Mouse (Mus musculus): ENCODE results near the gene Trabd. TPM values are rescaled to one million over a fixed set of nuclear protein-coding genes. Genes with fewer than 3 reads are reported as not detected.

The Trabd gene
- total and polyA plus RNA-seq, 3 experiments = 38.3 to 51.5 (median 48.8) TPM

GRCm38 (mm10) chr15:89106073-89106472 lies 31.1 kb downstream of the Trabd start:
- H3K9ac ChIP-seq (ENCODE audit: low read depth, low read length) = no peak overlapping the region
- H3K4me1 ChIP-seq (ENCODE audit: control insufficient read depth, insufficient read depth, low read length) = no peaks in the 10 kb centered on the region
- no peaks in the 10 kb centered on the region for H3K27me3 ChIP-seq (ENCODE audit: control insufficient read depth, insufficient read depth, low read length)
- DNase-seq = no peak
- no peak overlapping the region for H3K27ac ChIP-seq
- intact Hi-C loops (cut with DNase I) = no loop called here
- H3K4me3 ChIP-seq = no peak overlapping the region
- 88% methylated on average over 13 of the region's 13 CpGs for WGBS
- TF ChIP-seq CTCF (IDR thresholded peaks at IDR 0.05) = no peak
- no peaks in the 10 kb centered on the region for H3K36me3 ChIP-seq (ENCODE audit: control insufficient read depth, insufficient read depth, low read length)
- no peaks in the 10 kb centered on the region for H3K79me2 ChIP-seq (replicated peaks; ENCODE audit: control insufficient read depth, insufficient read depth, low read length)

DNA sequence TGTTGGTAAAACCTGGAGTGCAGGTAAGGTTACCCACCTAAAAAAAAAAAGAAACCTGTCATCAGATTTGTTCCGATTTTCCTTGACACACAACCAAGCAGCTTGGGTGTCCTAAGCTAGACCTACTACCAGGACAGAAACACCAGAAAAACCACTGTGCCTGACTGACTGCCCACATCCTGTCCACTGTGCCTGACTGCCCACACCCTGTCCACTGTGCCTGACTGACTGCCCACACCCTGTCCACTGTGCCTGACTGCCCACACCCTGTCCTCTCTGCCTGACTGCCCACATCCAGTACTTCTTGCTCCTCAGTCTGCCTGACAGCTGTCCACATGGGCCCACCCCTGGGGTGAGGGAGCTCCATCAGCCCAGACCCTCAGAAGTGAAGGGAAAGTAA lies 32.1 kb downstream of the Trabd start:
- no peaks in the 10 kb centered on the region for H3K36me3 ChIP-seq (ENCODE audit: control insufficient read depth, insufficient read depth, low read length)
- H3K4me1 ChIP-seq (ENCODE audit: control insufficient read depth, insufficient read depth, low read length) = no peaks in the 10 kb centered on the region
- no peak for TF ChIP-seq CTCF (IDR thresholded peaks at IDR 0.05)
- no peak for TF ChIP-seq EP300 (IDR thresholded peaks at IDR 0.05; ENCODE audit: insufficient read depth, low read depth, low read length)
- TF ChIP-seq POLR2A (IDR thresholded peaks at IDR 0.05; ENCODE audit: insufficient read depth, low read depth, low read length) = no peak
- intact Hi-C loops (cut with DNase I) = no loop called here
- no peak overlapping the region for H3K27ac ChIP-seq
- H3K9ac ChIP-seq (ENCODE audit: low read depth, low read length) = no peak overlapping the region
- no peak for DNase-seq
- no peaks in the 10 kb centered on the region for H3K79me2 ChIP-seq (replicated peaks; ENCODE audit: control insufficient read depth, insufficient read depth, low read length)
- 76% methylated on average over 1 of the region's 1 CpGs for WGBS
- H3K4me3 ChIP-seq = no peak overlapping the region
- H3K27me3 ChIP-seq (ENCODE audit: control insufficient read depth, insufficient read depth, low read length) = no peaks in the 10 kb centered on the region

GRCm38 (mm10) chr15:89110147-89110546 lies 35.2 kb downstream of the Trabd start:
- intact Hi-C loops (cut with DNase I) = loop anchor here (10.0 kb wide), 1 partner anchor 175 kb away; no protein-coding TSS in a partner anchor

DNA sequence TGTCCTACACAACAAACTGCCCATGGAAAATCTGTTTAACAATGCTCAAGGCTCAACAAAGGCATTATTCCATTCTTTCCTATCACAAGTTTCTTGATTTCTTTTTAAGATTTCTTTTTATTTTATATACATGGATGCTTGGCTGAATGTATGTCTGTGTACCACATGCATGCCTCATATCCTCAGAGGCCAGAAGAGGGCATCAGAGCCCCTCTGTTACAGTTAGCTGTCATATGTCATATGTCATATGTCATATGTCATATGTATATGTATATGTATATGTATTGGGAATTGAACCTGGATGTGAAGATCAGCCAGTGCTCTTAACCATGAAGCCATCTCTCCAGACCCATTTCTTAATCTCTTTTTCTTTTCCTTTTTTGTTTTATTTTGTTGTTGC lies 43.1 kb downstream of the Trabd start:
- no peak overlapping the region for H3K27ac ChIP-seq
- no peak overlapping the region for H3K4me3 ChIP-seq
- H3K79me2 ChIP-seq (replicated peaks; ENCODE audit: control insufficient read depth, insufficient read depth, low read length) = peaks cover 5% of the 10 kb centered on the region; the same call in 1 of the 2 replicates
- peaks cover 5% of the 10 kb centered on the region for H3K4me1 ChIP-seq (ENCODE audit: control insufficient read depth, insufficient read depth, low read length)
- no peak for DNase-seq
- no peak for TF ChIP-seq POLR2A (IDR thresholded peaks at IDR 0.05; ENCODE audit: insufficient read depth, low read depth, low read length)
- peak; percentile 71 for TF ChIP-seq CTCF (IDR thresholded peaks at IDR 0.05)
- H3K27me3 ChIP-seq (ENCODE audit: control insufficient read depth, insufficient read depth, low read length) = no peaks in the 10 kb centered on the region
- no peak overlapping the region for H3K9ac ChIP-seq (ENCODE audit: low read depth, low read length)
- no peaks in the 10 kb centered on the region for H3K36me3 ChIP-seq (ENCODE audit: control insufficient read depth, insufficient read depth, low read length)
- intact Hi-C loops (cut with DNase I) = loop anchor here (10.0 kb wide), 1 partner anchor 183 kb away; no protein-coding TSS in a partner anchor

More at GRCm38 (mm10) chr15:89110147-89110546, 35.2 kb downstream of the Trabd start:
- WGBS = 34% methylated on average over 9 of the region's 9 CpGs
- Histone ChIP-seq H3K27me3 (ENCODE audit: control insufficient read depth, insufficient read depth, low read length) (no peaks in the 10 kb centered on the region), H3K27ac (no peak overlapping the region), H3K36me3 (ENCODE audit: control insufficient read depth, insufficient read depth, low read length) (no peaks in the 10 kb centered on the region), H3K4me1 (ENCODE audit: control insufficient read depth, insufficient read depth, low read length) (no peaks in the 10 kb centered on the region), H3K9ac (ENCODE audit: low read depth, low read length) (no peak overlapping the region), H3K79me2 (replicated peaks; ENCODE audit: control insufficient read depth, insufficient read depth, low read length) (no peaks in the 10 kb centered on the region), H3K4me3 (no peak overlapping the region)
- peak in 1 of 2 experiments; percentile 27 for DNase-seq
- no peak for TF ChIP-seq EP300 (IDR thresholded peaks at IDR 0.05; ENCODE audit: insufficient read depth, low read depth, low read length)
- peak; percentile 63 for TF ChIP-seq CTCF (IDR thresholded peaks at IDR 0.05)
- no peak for TF ChIP-seq POLR2A (IDR thresholded peaks at IDR 0.05; ENCODE audit: insufficient read depth, low read depth, low read length)

DNA sequence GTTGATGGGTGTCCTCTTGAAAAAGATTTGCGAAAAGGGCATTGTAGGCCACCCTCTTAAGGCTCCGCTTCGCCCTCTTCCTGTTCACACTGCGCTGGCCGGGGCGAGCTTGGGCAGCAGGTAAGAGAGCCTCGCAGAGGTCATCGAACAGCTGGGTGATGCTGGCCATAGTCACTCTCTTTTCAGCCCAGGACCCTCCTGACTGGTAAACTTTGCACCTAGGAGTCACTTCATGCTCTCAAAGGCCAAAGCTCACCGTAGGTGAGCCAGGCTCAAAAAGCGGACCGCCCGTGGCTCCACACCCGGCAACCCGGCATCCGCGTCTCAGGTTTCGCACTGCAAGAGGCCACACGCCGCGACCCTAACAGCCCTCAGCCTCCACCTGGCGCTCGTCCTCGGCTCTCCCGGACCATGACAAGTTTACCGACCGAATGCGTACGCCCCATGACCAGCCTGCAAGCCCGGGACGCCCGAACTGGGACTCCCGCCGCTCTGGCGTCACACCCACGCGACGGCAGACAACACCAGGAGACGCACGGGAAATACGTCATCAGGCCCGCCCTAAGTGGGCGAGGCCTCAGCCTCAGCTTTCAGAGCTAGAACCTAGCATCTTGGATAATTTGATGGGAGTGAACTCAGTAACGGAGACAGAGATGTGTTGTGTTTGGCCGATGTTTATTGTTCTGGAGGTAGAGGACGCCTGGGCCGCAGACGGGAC lies 47.9 kb downstream of the Trabd start, which contains the start of gene Tubgcp6:
Tubgcp6 (minus strand) TSS at position 464 of the 718 bp plus-strand sequence.
- under 1% methylated on average over 47 of the region's 47 CpGs for WGBS
- H3K27me3 ChIP-seq (ENCODE audit: control insufficient read depth, insufficient read depth, low read length) = no peaks in the 10 kb centered on the region
- H3K79me2 ChIP-seq (replicated peaks; ENCODE audit: control insufficient read depth, insufficient read depth, low read length) = peaks cover 4% of the 10 kb centered on the region; the same call in 1 of the 2 replicates
- H3K9ac ChIP-seq (ENCODE audit: low read depth, low read length) = peak within 1 kb of the TSS; percentile 79
- intact Hi-C loops (cut with DNase I) = loop anchor here (2.0 to 5.0 kb wide), 2 partner anchors 18 to 34 kb away; partner anchors contain the start of gene Mapk12
- H3K4me3 ChIP-seq = peak within 1 kb of the TSS; percentile 93
- H3K36me3 ChIP-seq (ENCODE audit: control insufficient read depth, insufficient read depth, low read length) = no peaks in the 10 kb centered on the region
- peak within 1 kb of the TSS; percentile 85 for H3K27ac ChIP-seq
- TF ChIP-seq POLR2A (IDR thresholded peaks at IDR 0.05; ENCODE audit: insufficient read depth, low read depth, low read length) (peak; percentile 90), CTCF (IDR thresholded peaks at IDR 0.05) (no peak), EP300 (IDR thresholded peaks at IDR 0.05; ENCODE audit: insufficient read depth, low read depth, low read length) (peak; percentile 66)
- H3K4me1 ChIP-seq (ENCODE audit: control insufficient read depth, insufficient read depth, low read length) = peaks cover 13% of the 10 kb centered on the region
- DNase-seq = peak; percentile 94 to 98

DNA sequence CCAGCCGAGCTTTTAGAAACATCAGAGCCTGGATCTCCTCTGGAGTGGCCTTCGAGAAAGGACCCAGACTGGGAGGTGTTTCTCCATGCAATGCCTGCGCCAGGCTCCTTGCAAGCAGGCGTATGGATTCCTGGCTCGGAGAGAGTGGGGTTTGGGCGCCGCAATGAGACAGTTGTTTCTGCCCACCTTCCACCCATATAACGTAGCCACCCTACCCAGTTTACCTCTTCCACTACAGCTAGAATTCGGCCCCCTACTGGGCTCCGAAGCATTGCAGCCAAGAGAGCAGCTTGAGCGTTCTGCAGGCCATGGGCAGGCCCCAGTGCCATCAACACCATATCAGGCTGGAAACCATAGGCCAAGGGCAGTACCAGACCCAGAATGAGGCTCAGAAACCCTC lies 48.7 kb downstream of the Trabd start:
- WGBS = 47% methylated on average over 11 of the region's 11 CpGs
- no peak for DNase-seq
- H3K36me3 ChIP-seq (ENCODE audit: control insufficient read depth, insufficient read depth, low read length) = no peaks in the 10 kb centered on the region
- peaks cover 4% of the 10 kb centered on the region; the same call in 1 of the 2 replicates for H3K79me2 ChIP-seq (replicated peaks; ENCODE audit: control insufficient read depth, insufficient read depth, low read length)
- peak overlapping the region; percentile 85 for H3K27ac ChIP-seq
- TF ChIP-seq EP300 (IDR thresholded peaks at IDR 0.05; ENCODE audit: insufficient read depth, low read depth, low read length) (no peak), CTCF (IDR thresholded peaks at IDR 0.05) (peak; percentile 18; the same call in 1 of the 2 replicates)
- peak overlapping the region; percentile 93 for H3K4me3 ChIP-seq
- H3K4me1 ChIP-seq (ENCODE audit: control insufficient read depth, insufficient read depth, low read length) = peaks cover 13% of the 10 kb centered on the region
- H3K27me3 ChIP-seq (ENCODE audit: control insufficient read depth, insufficient read depth, low read length) = no peaks in the 10 kb centered on the region
- intact Hi-C loops (cut with DNase I) = loop anchor here (2.0 to 5.0 kb wide), 2 partner anchors 17 to 34 kb away; partner anchors contain the start of gene Mapk12
- peak overlapping the region; percentile 58 for H3K9ac ChIP-seq (ENCODE audit: low read depth, low read length)

All from heart, adult 2 months (tissue).